Mouse (Mus musculus) kidney, postnatal 0 days (tissue): ENCODE measurements at regions not wholly inside any gene's neighbourhood (a gene's known extent, or its start where the extent isn't known, plus 50 kb on each side); places are given as distances from the start of the nearest gene placed in this dataset.
A peak's percentile ranks its signal among the peaks of the same experiment; 100 is the strongest.

ENCODE experiments used
- ATAC-seq: fragments of 200-750 bp; cut with Nextera tagmentation; replicated peaks from 2 replicates; pipeline ENCODE4 v1.8.0; 2017; ENCODE audit warnings: low read depth, moderate number of reproducible peaks, moderate TSS enrichment, moderate library complexity; ENCODE audit not compliant: low FRiP score
- DNase-seq: peaks from one replicate; pipeline ENCODE4 v3.0.0-alpha.2; 2016; ENCODE audit warnings: low spot score
- H3K27ac ChIP-seq: fragments of 300-500 bp; sonication (generic); 2 replicates; pipeline ENCODE4 v1.5.1; 2014; ENCODE audit warnings: mild to moderate bottlenecking
- H3K27me3 ChIP-seq: fragments of 300-500 bp; sonication (generic); 2 replicates; pipeline ENCODE4 v1.6.1; 2014; ENCODE audit warnings: low read length, mixed read lengths; ENCODE audit not compliant: insufficient read depth
- H3K36me3 ChIP-seq: fragments of 300-500 bp; sonication (generic); 2 replicates; pipeline ENCODE4 v1.6.1; 2014; ENCODE audit warnings: low read length, mixed read lengths; ENCODE audit not compliant: insufficient read depth
- H3K4me1 ChIP-seq: fragments of 300-500 bp; sonication (generic); replicated peaks from 2 replicates; pipeline ENCODE4 v1.6.1; 2014; ENCODE audit warnings: antibody characterized with exemption, low read length, mixed read lengths; ENCODE audit not compliant: insufficient read depth
- H3K4me2 ChIP-seq: fragments of 300-500 bp; sonication (generic); 2 replicates; pipeline ENCODE4 v1.6.1; 2014; ENCODE audit warnings: mild to moderate bottlenecking, low read length, moderate library complexity, mixed read lengths
- H3K4me3 ChIP-seq: fragments of 300-500 bp; sonication (generic); replicated peaks from 2 replicates; pipeline ENCODE4 v1.5.1; 2014; ENCODE audit warnings: low read depth, low read length
- H3K9ac ChIP-seq: fragments of 300-500 bp; sonication (generic); 2 replicates; pipeline ENCODE4 v1.6.1; 2014; ENCODE audit warnings: low read depth, low read length
- H3K9me3 ChIP-seq: fragments of 300-500 bp; sonication (generic); replicated peaks from 2 replicates; pipeline ENCODE4 v1.6.1; 2016; ENCODE audit warnings: low read length, inconsistent platforms, mixed read lengths
- CTCF ChIP-seq: IDR thresholded peaks from 2 replicates; pipeline ENCODE4 v1.5.1; 2016; ENCODE audit warnings: antibody characterized with exemption, low read depth, mild to moderate bottlenecking, moderate library complexity
- WGBS: fragments of 180-500 bp; shearing (Covaris S2); extraction: QIAGEN DNeasy Blood & Tissue Kit; methylation state at CpG from one replicate; pipeline ENCODE4 v1.1.7; 2014; 5-methylcytosine and 5-hydroxymethylcytosine counted together

- no peaks in the 10 kb centered on the region; the same call in 1 of the 2 replicates for H3K4me1 ChIP-seq
- no peak overlapping the region for H3K27ac ChIP-seq
- no peak overlapping the region; the same call in 1 of the 2 replicates for H3K4me3 ChIP-seq
- ATAC-seq (no peak), DNase-seq (no peak)
- peak overlapping the region; percentile 33 for H3K4me2 ChIP-seq
- H3K27me3 ChIP-seq = peaks cover 46% of the 10 kb centered on the region
- no peaks in the 10 kb centered on the region for H3K9me3 ChIP-seq
- no peaks in the 10 kb centered on the region for H3K36me3 ChIP-seq
- 12% methylated on average over 6 of the region's 6 CpGs for whole genome bisulfite sequencing
- no peak overlapping the region for H3K9ac ChIP-seq
- TF ChIP-seq CTCF = no peak
Measured at GRCm38 (mm10) chr12:106479878-106480194, 469.8 kb downstream of the Vrk1 start.

GRCm38 (mm10) chr12:106480281-106481060 is 470.4 kb downstream of the Vrk1 start:
- H3K4me1 ChIP-seq = no peaks in the 10 kb centered on the region; the same call in 1 of the 2 replicates
- no peak overlapping the region for H3K4me3 ChIP-seq
- ATAC-seq (no peak), DNase-seq (no peak)
- H3K9me3 ChIP-seq = no peaks in the 10 kb centered on the region
- H3K27me3 ChIP-seq = peaks cover 46% of the 10 kb centered on the region
- no peak overlapping the region for H3K9ac ChIP-seq
- H3K36me3 ChIP-seq = no peaks in the 10 kb centered on the region
- no peak overlapping the region for H3K27ac ChIP-seq
- 34% methylated on average over 12 of the region's 12 CpGs for WGBS
- no peak for TF ChIP-seq CTCF
- no peak overlapping the region for H3K4me2 ChIP-seq

- DNase-seq (no peak), ATAC-seq (no peak)
- no peak for TF ChIP-seq CTCF
- H3K4me2 ChIP-seq = no peak overlapping the region
- H3K27ac ChIP-seq = no peak overlapping the region
- no peak overlapping the region for H3K9ac ChIP-seq
- no peaks in the 10 kb centered on the region for H3K4me1 ChIP-seq
- WGBS = 45% methylated on average over 12 of the region's 12 CpGs
- H3K27me3 ChIP-seq = no peaks in the 10 kb centered on the region
- H3K9me3 ChIP-seq = no peaks in the 10 kb centered on the region
- no peaks in the 10 kb centered on the region for H3K36me3 ChIP-seq
- H3K4me3 ChIP-seq = no peak overlapping the region
Measured at GRCm38 (mm10) chr12:106501622-106502327, 491.7 kb downstream of the Vrk1 start.

- Histone ChIP-seq H3K4me3 (no peak overlapping the region), H3K36me3 (no peaks in the 10 kb centered on the region), H3K9ac (no peak overlapping the region), H3K27ac (no peak overlapping the region), H3K4me2 (no peak overlapping the region), H3K9me3 (no peaks in the 10 kb centered on the region), H3K4me1 (no peaks in the 10 kb centered on the region), H3K27me3 (no peaks in the 10 kb centered on the region)
- 92% methylated on average over 8 of the region's 8 CpGs for WGBS
- ATAC-seq (no peak), DNase-seq (no peak)
- no peak for TF ChIP-seq CTCF
Measured at GRCm38 (mm10) chr12:106504285-106504684, 494.3 kb downstream of the Vrk1 start.

GRCm38 (mm10) chr12:106514057-106514456 is 504.0 kb downstream of the Vrk1 start:
- Histone ChIP-seq H3K4me2 (no peak overlapping the region), H3K27ac (no peak overlapping the region), H3K9ac (no peak overlapping the region), H3K36me3 (no peaks in the 10 kb centered on the region), H3K4me3 (no peak overlapping the region), H3K9me3 (no peaks in the 10 kb centered on the region), H3K27me3 (no peaks in the 10 kb centered on the region), H3K4me1 (no peaks in the 10 kb centered on the region)
- WGBS = 73% methylated on average over 11 of the region's 11 CpGs
- TF ChIP-seq CTCF = no peak
- ATAC-seq (no peak), DNase-seq (no peak)

GRCm38 (mm10) chr12:106515257-106515788 is 505.3 kb downstream of the Vrk1 start:
- no peaks in the 10 kb centered on the region for H3K36me3 ChIP-seq
- H3K27me3 ChIP-seq = no peaks in the 10 kb centered on the region
- no peak overlapping the region for H3K9ac ChIP-seq
- TF ChIP-seq CTCF = no peak
- H3K4me3 ChIP-seq = no peak overlapping the region
- DNase-seq (peak; percentile 28), ATAC-seq (no peak)
- H3K9me3 ChIP-seq = no peaks in the 10 kb centered on the region
- H3K27ac ChIP-seq = no peak overlapping the region
- WGBS = 43% methylated on average over 17 of the region's 17 CpGs
- H3K4me2 ChIP-seq = no peak overlapping the region
- H3K4me1 ChIP-seq = no peaks in the 10 kb centered on the region
